Mouse (Mus musculus) lung, postnatal 0 days (tissue): ENCODE measurements around the gene Nnat.

Experiments used
- CTCF ChIP-seq: IDR thresholded peaks from 2 replicates; pipeline ENCODE4 v1.5.1; 2016; ENCODE audit warnings: antibody characterized with exemption, mild to moderate bottlenecking
- EP300 ChIP-seq: IDR thresholded peaks from 2 replicates; pipeline ENCODE4 v1.6.1; 2016; ENCODE audit warnings: antibody characterized with exemption, mild to moderate bottlenecking, control low read depth

DNA sequence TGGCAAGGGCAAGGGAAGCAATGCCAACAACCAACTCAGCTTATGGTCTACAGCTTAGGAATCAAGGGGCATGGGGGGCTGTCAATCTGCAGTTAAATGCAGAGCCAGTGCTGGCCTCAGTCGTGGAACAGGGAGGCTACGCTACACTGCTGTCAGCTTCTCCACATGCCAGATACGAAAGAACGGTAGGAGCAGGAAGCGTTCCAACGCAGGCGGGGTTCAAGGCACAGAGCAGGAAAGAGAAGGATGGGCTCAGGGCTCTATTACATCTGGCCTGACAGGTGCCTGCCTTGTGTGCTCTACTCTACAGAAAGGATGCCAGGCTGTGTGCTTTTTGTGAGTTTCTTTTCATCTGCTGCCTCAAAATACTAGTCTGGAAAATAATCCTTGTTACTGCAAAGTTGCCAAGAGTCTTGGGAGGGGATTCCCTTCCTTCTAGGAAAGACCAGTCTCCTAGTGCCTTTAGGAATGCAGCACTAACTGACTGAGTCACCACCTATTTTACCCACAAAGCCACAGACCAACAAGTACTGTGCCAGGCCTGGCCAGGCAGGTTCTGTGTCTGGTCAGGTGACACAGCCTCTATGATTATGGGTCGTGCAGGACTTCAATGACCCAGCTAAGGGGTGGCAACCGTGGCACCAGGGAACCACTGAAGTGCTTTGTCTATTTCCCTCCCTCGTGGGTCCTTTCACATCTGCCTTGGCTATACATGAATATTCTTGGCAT, 7.6 kb upstream of the Nnat start:
- no peak for TF ChIP-seq CTCF
- TF ChIP-seq EP300 = no peak
